Mouse (Mus musculus) stomach, embryonic 16.5 days (tissue): ENCODE data around the gene Zic2. TPM values are rescaled to one million over a fixed set of nuclear protein-coding genes. Genes with fewer than 3 reads are reported as not detected.
"Not testable (repeated sequence)": the region's sequence is repeated elsewhere in the genome, so short reads cannot be mapped to it uniquely, and the experiment has no call there.

Experiments
- ATAC-seq: fragments of 200-750 bp; cut with Nextera tagmentation; 2 replicates; pipeline ENCODE4 v1.8.0; 2017; ENCODE audit warnings: moderate number of reproducible peaks, moderate TSS enrichment; ENCODE audit not compliant: insufficient read depth, low FRiP score
- H3K27ac ChIP-seq: fragments of 300-500 bp; sonication (generic); 2 replicates; pipeline ENCODE4 v1.5.1; 2014; ENCODE audit warnings: low read length
- H3K27me3 ChIP-seq: fragments of 300-500 bp; sonication (generic); 2 replicates; pipeline ENCODE4 v1.6.1; 2014; ENCODE audit warnings: low read length, control low read depth, mixed read lengths; ENCODE audit not compliant: control insufficient read depth, insufficient read depth
- H3K36me3 ChIP-seq: fragments of 300-500 bp; sonication (generic); 2 replicates; pipeline ENCODE4 v1.6.1; 2014; ENCODE audit warnings: low read length; ENCODE audit not compliant: control insufficient read depth, insufficient read depth
- H3K4me1 ChIP-seq: fragments of 300-500 bp; sonication (generic); 2 replicates; pipeline ENCODE4 v1.6.1; 2014; ENCODE audit warnings: low read length, control low read depth, mixed read lengths; ENCODE audit not compliant: control insufficient read depth, insufficient read depth
- H3K4me2 ChIP-seq: fragments of 300-500 bp; sonication (generic); 2 replicates; pipeline ENCODE4 v1.6.1; 2014; ENCODE audit warnings: low read depth, low read length, mixed read lengths
- H3K4me3 ChIP-seq: fragments of 300-500 bp; sonication (generic); replicated peaks from 2 replicates; pipeline ENCODE4 v1.5.1; 2014; ENCODE audit warnings: mild to moderate bottlenecking, low read length
- H3K9ac ChIP-seq: fragments of 300-500 bp; sonication (generic); 2 replicates; pipeline ENCODE4 v1.6.1; 2014; ENCODE audit warnings: low read length
- H3K9me3 ChIP-seq: fragments of 300-500 bp; sonication (generic); replicated peaks from 2 replicates; pipeline ENCODE4 v1.6.1; 2016; ENCODE audit warnings: low read length, control low read depth; ENCODE audit not compliant: control insufficient read depth
- WGBS: fragments of 180-500 bp; shearing (Covaris S2); extraction: QIAGEN DNeasy Blood & Tissue Kit; methylation state at CpG from one replicate; pipeline ENCODE4 v1.1.7; 2014; 5-methylcytosine and 5-hydroxymethylcytosine counted together
- polyA plus RNA-seq: library from polyadenylated mRNA; unstranded; fragments of >200 nt; fragmentation: Nextera tagmentation; extraction: Ambion mirVana; gene quantifications from 2 replicates; pipeline ENCODE4 v1.2.1, GENCODE M21; 2015

Zic2 gene
- polyA plus RNA-seq, 1 experiment from 2014 or later = not detected

- Histone ChIP-seq H3K36me3 (no peaks in the 10 kb centered on the region), H3K4me1 (peaks cover 6% of the 10 kb centered on the region), H3K9ac (peak within 1 kb of the TSS; percentile 55; the same call in 1 of the 2 replicates), H3K4me2 (peak within 1 kb of the TSS; percentile 64), H3K27ac (no peak within 1 kb of the TSS), H3K27me3 (peaks cover 77% of the 10 kb centered on the region), H3K4me3 (peak within 1 kb of the TSS; percentile 38), H3K9me3 (no peaks in the 10 kb centered on the region)
- 0 out of 2 replicates have a peak, but pooled peaks have one; percentile 56 for ATAC-seq
- WGBS = under 1% methylated on average over 59 of the region's 59 CpGs
Observed at GRCm38 (mm10) chr14:122450496-122451382, 24.5 kb upstream of the Zic2 start, which contains the start of gene Gm5089. Gene Gm5089 (minus strand): TSS chr14:122451115.

GRCm38 (mm10) chr14:122451551-122452145 lies 23.6 kb upstream of the Zic2 start:
- Histone ChIP-seq H3K27ac (no peak overlapping the region), H3K4me2 (peak overlapping the region; percentile 64; the same call in 1 of the 2 replicates), H3K4me3 (no peak overlapping the region), H3K36me3 (no peaks in the 10 kb centered on the region), H3K9ac (no peak overlapping the region), H3K27me3 (peaks cover 83% of the 10 kb centered on the region), H3K9me3 (no peaks in the 10 kb centered on the region), H3K4me1 (peaks cover 6% of the 10 kb centered on the region)
- 54% methylated on average over 5 of the region's 5 CpGs for WGBS
- ATAC-seq = no peak

GRCm38 (mm10) chr14:122452701-122453387 lies 22.4 kb upstream of the Zic2 start:
- no peaks in the 10 kb centered on the region for H3K9me3 ChIP-seq
- H3K36me3 ChIP-seq = no peaks in the 10 kb centered on the region
- H3K9ac ChIP-seq = no peak overlapping the region
- H3K4me1 ChIP-seq = peaks cover 6% of the 10 kb centered on the region
- H3K27ac ChIP-seq = no peak overlapping the region
- H3K4me3 ChIP-seq = peak overlapping the region; percentile 34
- no peak for ATAC-seq
- 38% methylated on average over 13 of the region's 13 CpGs for WGBS
- peaks cover 80% of the 10 kb centered on the region for H3K27me3 ChIP-seq
- peak overlapping the region; percentile 45; the same call in 1 of the 2 replicates for H3K4me2 ChIP-seq

- H3K9me3 ChIP-seq = no peaks in the 10 kb centered on the region
- no peak for ATAC-seq
- 4% methylated on average over 32 of the region's 32 CpGs for WGBS
- peak overlapping the region; percentile 34 for H3K4me3 ChIP-seq
- peaks cover 76% of the 10 kb centered on the region for H3K27me3 ChIP-seq
- peak overlapping the region; percentile 45 for H3K4me2 ChIP-seq
- no peaks in the 10 kb centered on the region for H3K36me3 ChIP-seq
- no peak overlapping the region for H3K27ac ChIP-seq
- peaks cover 6% of the 10 kb centered on the region for H3K4me1 ChIP-seq
- no peak overlapping the region for H3K9ac ChIP-seq
Observed at GRCm38 (mm10) chr14:122453388-122453995, 21.7 kb upstream of the Zic2 start.

- no peaks in the 10 kb centered on the region for H3K9me3 ChIP-seq
- H3K4me2 ChIP-seq = peak overlapping the region; percentile 45
- H3K4me1 ChIP-seq = peaks cover 6% of the 10 kb centered on the region
- no peak overlapping the region for H3K27ac ChIP-seq
- 11% methylated on average over 12 of the region's 12 CpGs for WGBS
- H3K36me3 ChIP-seq = no peaks in the 10 kb centered on the region
- no peak overlapping the region for H3K9ac ChIP-seq
- no peak for ATAC-seq
- H3K4me3 ChIP-seq = peak overlapping the region; percentile 34; the same call in 1 of the 2 replicates
- peaks cover 72% of the 10 kb centered on the region for H3K27me3 ChIP-seq
Observed at GRCm38 (mm10) chr14:122453996-122454738, 21.1 kb upstream of the Zic2 start.

GRCm38 (mm10) chr14:122454901-122455561 lies 20.2 kb upstream of the Zic2 start:
- no peak for ATAC-seq
- 64% methylated on average over 10 of the region's 10 CpGs for WGBS
- Histone ChIP-seq H3K36me3 (no peaks in the 10 kb centered on the region), H3K9me3 (no peaks in the 10 kb centered on the region), H3K4me2 (no peak overlapping the region), H3K4me1 (peaks cover 6% of the 10 kb centered on the region), H3K27me3 (peaks cover 69% of the 10 kb centered on the region), H3K4me3 (no peak overlapping the region), H3K27ac (no peak overlapping the region), H3K9ac (no peak overlapping the region)

GRCm38 (mm10) chr14:122455562-122455958 lies 19.7 kb upstream of the Zic2 start:
- H3K4me2 ChIP-seq = no peak overlapping the region
- no peak overlapping the region for H3K27ac ChIP-seq
- no peaks in the 10 kb centered on the region for H3K36me3 ChIP-seq
- peaks cover 6% of the 10 kb centered on the region for H3K4me1 ChIP-seq
- H3K27me3 ChIP-seq = peaks cover 69% of the 10 kb centered on the region
- ATAC-seq = no peak
- H3K9me3 ChIP-seq = no peaks in the 10 kb centered on the region
- no peak overlapping the region for H3K4me3 ChIP-seq
- no peak overlapping the region for H3K9ac ChIP-seq
- 75% methylated on average over 4 of the region's 4 CpGs for WGBS

GRCm38 (mm10) chr14:122459332-122459731 lies 15.9 kb upstream of the Zic2 start:
- peaks cover 62% of the 10 kb centered on the region for H3K27me3 ChIP-seq
- 89% methylated on average over 4 of the region's 12 CpGs for WGBS
- not testable (repeated sequence) for H3K4me1 ChIP-seq, H3K4me3 ChIP-seq, ATAC-seq, H3K4me2 ChIP-seq, H3K27ac ChIP-seq, H3K36me3 ChIP-seq, H3K9ac ChIP-seq, H3K9me3 ChIP-seq
